Mouse (Mus musculus): ENCODE results near the gene Ak6.

GRCm38 (mm10) chr13:100682837-100683236, 32.1 kb downstream of the Ak6 start:
- TF ChIP-seq POLR2A (IDR thresholded peaks at IDR 0.05; ENCODE audit: borderline replicate concordance, insufficient read depth, low read length) (no peak), CTCF (IDR thresholded peaks at IDR 0.05; ENCODE audit: borderline replicate concordance, insufficient read depth, low read depth, low read length) (no peak)
